ENCODE assay signal across 19 mouse cellular contexts in genomic region chr6:36907191-36907590, GRCm38 (mm10).
"Had no signal": no experiment of that assay in that cellular context is flagged by ENCODE, and none has a peak within 500 bp of the region (broad histone marks: within the 10 kb centered on the region; RNA-seq: fewer than 3 reads in every experiment).

No protein-coding gene starts in this region.

- H3K9me3 ChIP-seq: lung, embryonic 15.5 days; megakaryocyte, embryonic 14.5 days; midbrain, embryonic 13.5 days; midbrain, embryonic 15.5 days; neural tube, embryonic 12.5 days had no signal

- H3K4me1 ChIP-seq: lung, embryonic 15.5 days; megakaryocyte, embryonic 14.5 days had no signal

- ATAC-seq: lung, postnatal 0 days; midbrain, embryonic 13.5 days; midbrain, embryonic 15.5 days had no signal

- H3K9ac ChIP-seq: lung, embryonic 15.5 days; midbrain, embryonic 13.5 days; midbrain, embryonic 15.5 days; neural tube, embryonic 12.5 days had no signal

- H3K27ac ChIP-seq: lung, embryonic 15.5 days; macrophage; midbrain, embryonic 13.5 days; midbrain, embryonic 15.5 days; neural tube, embryonic 12.5 days had no signal

- H3K4me2 ChIP-seq: lung, embryonic 15.5 days; midbrain, embryonic 11.5 days; midbrain, embryonic 13.5 days; midbrain, embryonic 15.5 days; neural tube, embryonic 12.5 days had no signal

- H3K4me3 ChIP-seq: lung, embryonic 15.5 days; megakaryocyte, embryonic 14.5 days; midbrain, embryonic 13.5 days; midbrain, embryonic 15.5 days; neural tube, embryonic 12.5 days had no signal

- H3K27me3 ChIP-seq: megakaryocyte, embryonic 14.5 days; midbrain, embryonic 15.5 days; neural tube, embryonic 12.5 days had no signal

- DNase-seq: lung, adult 2 months; lung, postnatal 14 days; lung, postnatal 36 days; retina, postnatal 1 day; right cerebral cortex, adult 18-20 months; right cerebral cortex, postnatal 25 days; right cerebral cortex, postnatal 4 days; spleen, adult 18-20 months; thymus, adult 18-20 months; thymus, postnatal 14 days; thymus, postnatal 36 days had no signal

- H3K36me3 ChIP-seq: lung, embryonic 15.5 days; midbrain, embryonic 13.5 days; midbrain, embryonic 15.5 days; neural tube, embryonic 12.5 days had no signal
